8 mouse cellular contexts compared by ENCODE assay signal in genomic region chr4:133378236-133379045, GRCm38 (mm10). TPM values are rescaled to one million over a fixed set of nuclear protein-coding genes. Genes with fewer than 3 reads are reported as not detected.
DNase-seq lines count a peak whose midpoint lies in the region; ATAC-seq and TF ChIP-seq lines count a peak whose summit lies in the region.

No protein-coding gene starts in this region.

- TF ChIP-seq CTCF in brain, embryonic 14.5 days (IDR thresholded peaks at IDR 0.05; ENCODE audit: borderline replicate concordance, extremely low read depth, insufficient read depth, insufficient read length), result no peak
- no peak for TF ChIP-seq CTCF in olfactory bulb, adult 2 months (IDR thresholded peaks at IDR 0.05; ENCODE audit: insufficient read depth, low read depth, low read length)

- ATAC-seq in kidney, embryonic 16.5 days (ENCODE audit: low FRiP score, low TSS enrichment), result peak; percentile 47; the same call in 1 of the 2 replicates
- ATAC-seq in forebrain, embryonic 15.5 days (replicated peaks), result no peak
- ATAC-seq in limb, embryonic 13.5 days (ENCODE audit: low FRiP score, low read depth), result peak; percentile 30; the same call in 1 of the 2 replicates

- peaks cover 4% of the 10 kb centered on the region; the same call in 1 of the 2 replicates for H3K36me3 ChIP-seq in kidney, embryonic 16.5 days (ENCODE audit: insufficient read depth, low read length)
- no peaks in the 10 kb centered on the region for H3K36me3 ChIP-seq in forebrain, embryonic 15.5 days
- peaks cover 17% of the 10 kb centered on the region for H3K36me3 ChIP-seq in limb, embryonic 13.5 days

- TF ChIP-seq POLR2A in brain, embryonic 14.5 days (IDR thresholded peaks at IDR 0.05; ENCODE audit: borderline replicate concordance, extremely low read depth, insufficient read depth, insufficient read length, poor library complexity, severe bottlenecking), result no peak
- TF ChIP-seq POLR2A in olfactory bulb, adult 2 months (IDR thresholded peaks at IDR 0.05; ENCODE audit: insufficient read depth, low read depth, low read length), result no peak

- 16% methylated on average over 13 of the region's 13 CpGs for WGBS in kidney, embryonic 16.5 days
- WGBS in forebrain, embryonic 15.5 days, result 21% methylated on average over 13 of the region's 13 CpGs
- 6% methylated on average over 13 of the region's 13 CpGs for whole genome bisulfite sequencing in limb, embryonic 13.5 days
- WGBS in olfactory bulb, adult 2 months, result 7% methylated on average over 13 of the region's 13 CpGs

- DNase-seq in kidney, postnatal 36 days, result no peak
- peak; percentile 75 for DNase-seq in ES-CJ7 (ENCODE audit: low read depth, low spot score)
- DNase-seq in brain, embryonic 14.5 days (ENCODE audit: low read depth), result peak; percentile 54
- no peak for DNase-seq in layer of hippocampus, postnatal 36 days

- H3K27ac ChIP-seq in kidney, embryonic 16.5 days (ENCODE audit: low read length), result peak overlapping the region; percentile 67
- H3K27ac ChIP-seq in forebrain, embryonic 15.5 days (replicated peaks), result 0 out of 2 replicates have a peak overlapping the region, but pooled peaks have one; percentile 3
- peak overlapping the region; percentile 77 for H3K27ac ChIP-seq in limb, embryonic 13.5 days
- H3K27ac ChIP-seq in olfactory bulb, adult 2 months (ENCODE audit: insufficient read depth, low read depth, low read length), result peak overlapping the region; percentile 89

- H3K4me1 ChIP-seq in kidney, embryonic 16.5 days (ENCODE audit: insufficient read depth, low read length), result peaks cover 50% of the 10 kb centered on the region
- peaks cover 30% of the 10 kb centered on the region for H3K4me1 ChIP-seq in forebrain, embryonic 15.5 days
- peaks cover 57% of the 10 kb centered on the region for H3K4me1 ChIP-seq in limb, embryonic 13.5 days
- H3K4me1 ChIP-seq in olfactory bulb, adult 2 months (ENCODE audit: control insufficient read depth, insufficient read depth, low read length), result peaks cover 56% of the 10 kb centered on the region

- H3K4me3 ChIP-seq in kidney, embryonic 16.5 days (ENCODE audit: low read length), result no peak overlapping the region
- H3K4me3 ChIP-seq in forebrain, embryonic 15.5 days, result no peak overlapping the region
- H3K4me3 ChIP-seq in limb, embryonic 13.5 days, result no peak overlapping the region
- H3K4me3 ChIP-seq in olfactory bulb, adult 2 months (ENCODE audit: insufficient read depth, low read depth, low read length), result no peak overlapping the region

- H3K4me2 ChIP-seq in kidney, embryonic 16.5 days (replicated peaks; ENCODE audit: low read depth, low read length), result no peak overlapping the region
- no peak overlapping the region for H3K4me2 ChIP-seq in forebrain, embryonic 15.5 days (replicated peaks)
- H3K4me2 ChIP-seq in limb, embryonic 13.5 days (replicated peaks), result peak overlapping the region; percentile 39

- H3K9ac ChIP-seq in kidney, embryonic 16.5 days (replicated peaks; ENCODE audit: low read length), result no peak overlapping the region; the same call in 1 of the 2 replicates
- peak overlapping the region; percentile 14; the same call in 1 of the 2 replicates for H3K9ac ChIP-seq in forebrain, embryonic 15.5 days (replicated peaks)
- H3K9ac ChIP-seq in limb, embryonic 13.5 days, result peak overlapping the region; percentile 21; the same call in 1 of the 2 replicates

- no peaks in the 10 kb centered on the region for H3K27me3 ChIP-seq in kidney, embryonic 16.5 days (ENCODE audit: insufficient read depth, low read length)
- no peaks in the 10 kb centered on the region for H3K27me3 ChIP-seq in forebrain, embryonic 15.5 days
- H3K27me3 ChIP-seq in limb, embryonic 13.5 days, result no peaks in the 10 kb centered on the region

- H3K9me3 ChIP-seq in kidney, embryonic 16.5 days (ENCODE audit: low read length), result no peaks in the 10 kb centered on the region
- no peaks in the 10 kb centered on the region for H3K9me3 ChIP-seq in forebrain, embryonic 15.5 days
- H3K9me3 ChIP-seq in limb, embryonic 13.5 days, result no peaks in the 10 kb centered on the region

RNA-seq across cellular contexts. Expression of gene Slc9a1, which starts 8.9 kb away (rescaled TPM):
- polyA plus RNA-seq in kidney, embryonic 16.5 days (2015; fragmentation: Nextera tagmentation; extraction: Ambion mirVana), result 9.5 and 10.7 TPM in 2 replicates
- 23.4 and 33.1 TPM in 2 replicates for polyA plus RNA-seq in brain, embryonic 14.5 days (2012; rRNA removed)
- polyA plus RNA-seq in forebrain, embryonic 15.5 days (2015; fragmentation: Nextera tagmentation; extraction: Ambion mirVana), result 6.5 and 6.7 TPM in 2 replicates
- 8.1 and 8.8 TPM in 2 replicates for polyA plus RNA-seq in limb, embryonic 13.5 days (2015; fragmentation: Nextera tagmentation; extraction: Ambion mirVana)
- polyA plus RNA-seq in olfactory bulb, adult 2 months (2012; ENCODE audit: insufficient read depth, insufficient read length, low replicate concordance, missing spikeins), result not detected in 2 replicates
- 10 to 100 TPM; 60.1 to 63.9 TPM for total RNA-seq in layer of hippocampus, postnatal 36 days (2021)

RNA-seq across cellular contexts. Expression of gene Wdtc1, which starts 25.2 kb away (rescaled TPM):
- polyA plus RNA-seq in kidney, embryonic 16.5 days (2015; fragmentation: Nextera tagmentation; extraction: Ambion mirVana), result 12.9 and 14.4 TPM in 2 replicates
- polyA plus RNA-seq in brain, embryonic 14.5 days (2012; rRNA removed), result 38.6 and 49.6 TPM in 2 replicates
- 16.2 and 18.1 TPM in 2 replicates for polyA plus RNA-seq in forebrain, embryonic 15.5 days (2015; fragmentation: Nextera tagmentation; extraction: Ambion mirVana)
- polyA plus RNA-seq in limb, embryonic 13.5 days (2015; fragmentation: Nextera tagmentation; extraction: Ambion mirVana), result 13.3 and 14.1 TPM in 2 replicates
- polyA plus RNA-seq in olfactory bulb, adult 2 months (2012; ENCODE audit: insufficient read depth, insufficient read length, low replicate concordance, missing spikeins), result 113 TPM in 1 of 2 replicates, not detected in the other
- total RNA-seq in layer of hippocampus, postnatal 36 days (2021), result 10 to 100 TPM; 78.5 to 78.9 TPM

Comparison
In these comparisons a context has a peak if more than half of its experiments do, and no peak if none do; other contexts are left out.
1. H3K27ac ChIP-seq: peak in every context shown above with its lines; median percentile 89 in olfactory bulb, adult 2 months; 77 in limb, embryonic 13.5 days; 67 in kidney, embryonic 16.5 days; 3 in forebrain, embryonic 15.5 days.
2. DNase-seq: peak in ES-CJ7 (single experiment) and brain, embryonic 14.5 days (single experiment); none in kidney, postnatal 36 days (0 of 2) and layer of hippocampus, postnatal 36 days (0 of 2).